Mouse (Mus musculus): ENCODE measurements around the gene Antxr1. TPM values are rescaled to one million over a fixed set of nuclear protein-coding genes. Genes with fewer than 3 reads are reported as not detected.

Antxr1 gene
- polyA plus RNA-seq, 1 experiment: not detected

- no peak for TF ChIP-seq GATA1 (IDR thresholded peaks at IDR 0.05; ENCODE audit: low read length)
Observed at GRCm38 (mm10) chr6:87312761-87313160, 22.9 kb downstream of the Antxr1 start.

GRCm38 (mm10) chr6:87304486-87304885, 31.1 kb downstream of the Antxr1 start:
- no peak for TF ChIP-seq GATA1 (IDR thresholded peaks at IDR 0.05; ENCODE audit: low read length)

- no peak for TF ChIP-seq GATA1 (IDR thresholded peaks at IDR 0.05; ENCODE audit: low read length)
Observed at GRCm38 (mm10) chr6:87302746-87303145, 32.9 kb downstream of the Antxr1 start.

DNA sequence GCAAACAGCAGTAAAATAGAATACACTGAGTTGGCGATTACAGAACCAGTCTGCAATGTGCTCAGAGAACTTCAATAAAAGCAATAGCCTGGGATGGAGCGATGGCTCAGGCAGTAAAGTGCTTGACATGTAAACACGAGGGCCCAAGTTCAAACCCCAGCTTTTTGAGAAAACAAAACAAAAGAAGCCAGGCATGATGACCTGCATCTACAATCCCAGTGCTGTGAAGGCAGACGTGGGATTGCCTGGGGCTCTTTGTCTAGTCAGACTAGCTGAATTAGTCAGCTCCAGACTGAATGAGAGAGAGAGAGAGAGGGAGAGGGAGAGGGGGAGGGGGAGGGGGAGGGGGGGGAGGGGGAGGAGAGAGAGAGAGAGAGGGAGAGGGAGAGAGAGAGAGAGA, 33.6 kb downstream of the Antxr1 start:
- no peak for TF ChIP-seq GATA1 (IDR thresholded peaks at IDR 0.05; ENCODE audit: low read length)

- no peak for TF ChIP-seq GATA1 (IDR thresholded peaks at IDR 0.05; ENCODE audit: low read length)
Observed at GRCm38 (mm10) chr6:87294904-87295303, 40.7 kb downstream of the Antxr1 start.

GRCm38 (mm10) chr6:87292911-87293851, 42.4 kb downstream of the Antxr1 start:
- no peak for TF ChIP-seq GATA1 (IDR thresholded peaks at IDR 0.05; ENCODE audit: low read length)

DNA sequence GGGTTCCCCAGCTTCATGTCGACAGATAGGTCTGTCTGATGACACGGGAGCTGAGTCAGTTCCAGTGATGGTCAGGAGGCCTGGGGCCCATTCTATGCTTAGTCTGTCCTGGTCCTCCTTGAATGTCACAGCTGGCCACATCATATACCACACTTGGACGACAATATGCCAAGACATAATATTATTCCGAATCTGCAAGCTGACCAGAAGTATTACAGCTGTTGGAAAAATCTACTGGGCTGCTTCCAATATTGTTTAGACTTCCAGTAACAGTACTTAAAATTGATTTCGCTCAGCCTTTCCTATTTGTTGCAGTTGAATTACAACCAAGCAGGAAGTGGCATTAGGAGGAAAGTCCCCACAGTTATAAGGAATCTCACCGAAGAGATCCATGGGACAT, 48.4 kb downstream of the Antxr1 start:
- no peak for TF ChIP-seq GATA1 (IDR thresholded peaks at IDR 0.05; ENCODE audit: low read length)

GRCm38 (mm10) chr6:87285365-87285749, 50.3 kb downstream of the Antxr1 start:
- no peak for TF ChIP-seq GATA1 (IDR thresholded peaks at IDR 0.05; ENCODE audit: low read length)

DNA sequence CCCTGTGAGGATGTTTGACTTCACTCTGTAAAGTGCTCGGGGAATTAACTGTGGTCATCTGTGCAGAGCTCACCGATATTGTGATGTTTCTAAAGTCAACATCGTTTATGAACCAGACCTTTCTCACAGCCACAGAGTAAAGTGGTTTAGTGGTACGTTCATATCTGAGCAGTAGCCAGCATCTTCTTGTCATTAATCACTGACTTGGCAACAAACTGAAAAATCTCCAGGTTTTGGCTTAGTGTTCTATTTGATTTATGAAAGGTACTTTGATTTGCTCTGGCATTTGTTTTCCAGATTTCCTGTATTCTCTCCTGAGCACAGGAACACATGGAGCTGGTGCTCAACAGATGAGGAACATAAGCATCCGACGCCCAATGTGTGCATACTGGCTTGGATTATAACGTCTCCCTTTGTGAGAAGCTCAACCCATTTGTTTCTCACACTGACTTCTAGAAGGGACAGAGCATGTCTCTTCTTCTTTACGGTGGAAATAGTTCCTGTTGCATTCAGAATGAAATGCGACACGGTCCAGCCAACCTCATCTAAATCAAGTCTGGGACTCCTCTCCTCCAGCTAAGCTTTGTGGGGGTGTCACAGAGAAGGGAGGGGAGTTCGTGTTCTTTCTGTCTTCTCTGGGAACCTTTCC, 50.8 kb downstream of the Antxr1 start:
- no peak for TF ChIP-seq GATA1 (IDR thresholded peaks at IDR 0.05; ENCODE audit: low read length)

- TF ChIP-seq GATA1 (IDR thresholded peaks at IDR 0.05; ENCODE audit: low read length): no peak
Observed at GRCm38 (mm10) chr6:87282346-87282781, 53.3 kb downstream of the Antxr1 start.

- no peak for TF ChIP-seq GATA1 (IDR thresholded peaks at IDR 0.05; ENCODE audit: low read length)
Observed at GRCm38 (mm10) chr6:87281771-87282170, 53.9 kb downstream of the Antxr1 start.

- no peak for TF ChIP-seq GATA1 (IDR thresholded peaks at IDR 0.05; ENCODE audit: low read length)
Observed at GRCm38 (mm10) chr6:87278151-87278550, 57.5 kb downstream of the Antxr1 start.

GRCm38 (mm10) chr6:87277527-87277926, 58.1 kb downstream of the Antxr1 start:
- no peak for TF ChIP-seq GATA1 (IDR thresholded peaks at IDR 0.05; ENCODE audit: low read length)

GRCm38 (mm10) chr6:87276941-87277340, 58.7 kb downstream of the Antxr1 start:
- TF ChIP-seq GATA1 (IDR thresholded peaks at IDR 0.05; ENCODE audit: low read length): no peak

DNA sequence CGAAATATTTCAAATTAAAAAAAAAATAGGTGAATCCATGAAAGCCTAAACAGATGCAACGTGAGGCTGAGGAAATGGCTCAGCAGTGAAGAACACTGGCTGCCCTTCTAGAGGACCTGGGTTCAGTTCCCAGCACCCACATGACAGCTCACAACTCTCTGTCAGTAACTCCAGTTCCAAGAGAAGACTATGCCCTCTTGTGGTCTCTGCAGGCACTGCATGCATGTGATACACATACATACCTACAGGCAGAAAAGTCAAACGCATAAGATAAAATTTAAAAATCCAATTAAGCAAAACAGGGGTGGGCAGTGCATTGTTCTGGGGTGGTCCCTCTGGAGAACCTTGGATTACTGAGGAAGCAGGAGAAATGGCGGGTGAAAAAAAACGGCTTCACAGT, 60.8 kb downstream of the Antxr1 start:
- no peak for TF ChIP-seq GATA1 (IDR thresholded peaks at IDR 0.05; ENCODE audit: low read length)

GRCm38 (mm10) chr6:87273791-87274190, 61.8 kb downstream of the Antxr1 start:
- TF ChIP-seq GATA1 (IDR thresholded peaks at IDR 0.05; ENCODE audit: low read length): no peak

DNA sequence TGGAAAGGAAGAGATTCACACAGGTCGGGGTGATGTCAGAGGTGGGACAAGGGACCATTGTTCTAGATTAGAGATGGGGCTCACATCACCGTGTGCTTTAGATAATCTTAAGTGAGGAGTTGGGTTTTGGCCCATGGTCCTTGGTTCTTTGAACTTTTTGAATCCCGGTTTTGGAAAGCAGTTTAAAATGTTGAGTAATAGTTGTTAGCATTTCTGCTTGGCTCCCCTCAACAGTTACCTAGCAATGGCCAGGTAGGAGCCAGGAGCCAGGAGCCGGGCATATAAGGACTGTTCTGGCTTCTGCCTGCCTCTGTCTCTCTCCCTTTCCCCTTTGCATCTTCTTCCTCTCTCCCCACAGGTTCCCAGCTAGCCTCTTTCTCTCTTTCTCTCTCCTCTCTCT, 62.5 kb downstream of the Antxr1 start:
- TF ChIP-seq GATA1 (IDR thresholded peaks at IDR 0.05; ENCODE audit: low read length): no peak
